Mouse (Mus musculus) testis, adult 2 months (tissue): Measurements from ENCODE around the gene E030018B13Rik. TPM values are rescaled to one million over a fixed set of nuclear protein-coding genes. Genes with fewer than 3 reads are reported as not detected.

Source experiments
- H3K27ac ChIP-seq: fragments of 200-500 bp; 2 replicates; pipeline ENCODE4 v1.5.1; 2012; ENCODE audit warnings: low read depth, low read length; ENCODE audit not compliant: control insufficient read depth, insufficient read depth
- H3K27me3 ChIP-seq: fragments of 200-500 bp; 2 replicates; pipeline ENCODE4 v1.6.1; 2012; ENCODE audit warnings: mild to moderate bottlenecking, low read length, moderate library complexity; ENCODE audit not compliant: control insufficient read depth, insufficient read depth
- H3K36me3 ChIP-seq: fragments of 200-500 bp; 2 replicates; pipeline ENCODE4 v1.6.1; 2012; ENCODE audit warnings: mild to moderate bottlenecking, low read length; ENCODE audit not compliant: control insufficient read depth, insufficient read depth
- H3K4me1 ChIP-seq: fragments of 200-500 bp; 2 replicates; pipeline ENCODE4 v1.6.1; 2012; ENCODE audit warnings: low read length; ENCODE audit not compliant: control insufficient read depth, insufficient read depth
- H3K4me3 ChIP-seq: fragments of 200-500 bp; 2 replicates; pipeline ENCODE4 v1.5.1; 2012; ENCODE audit warnings: low read depth, mild to moderate bottlenecking, low read length, moderate library complexity, mixed read lengths; ENCODE audit not compliant: control insufficient read depth
- CTCF ChIP-seq: fragments of 200-500 bp; IDR thresholded peaks from 2 replicates; pipeline ENCODE4 v1.5.1; 2012; ENCODE audit warnings: low read depth, mild to moderate bottlenecking, inconsistent platforms, low read length, moderate library complexity; ENCODE audit not compliant: control insufficient read depth, insufficient read depth, insufficient replicate concordance
- POLR2A ChIP-seq: fragments of 200-500 bp; IDR thresholded peaks from 2 replicates; pipeline ENCODE4 v1.6.1; 2012; ENCODE audit warnings: low read depth, mild to moderate bottlenecking, inconsistent platforms, low read length, moderate library complexity; ENCODE audit not compliant: control insufficient read depth
- polyA plus RNA-seq: library from polyadenylated mRNA; depleted of rRNA; stranded (reverse); fragments of >200 nt; gene quantifications from 2 replicates; pipeline ENCODE4 v1.2.3, GENCODE M21; 2012

The E030018B13Rik gene
- polyA plus RNA-seq, 1 experiment: not detected

GRCm38 (mm10) chr7:63907778-63908495 is 8.7 kb upstream of the E030018B13Rik start:
- Histone ChIP-seq H3K27ac (no peak overlapping the region), H3K4me3 (no peak overlapping the region), H3K27me3 (no peaks in the 10 kb centered on the region), H3K4me1 (peaks cover 8% of the 10 kb centered on the region), H3K36me3 (no peaks in the 10 kb centered on the region)
- TF ChIP-seq CTCF: no peak
- TF ChIP-seq POLR2A: no peak

GRCm38 (mm10) chr7:63908496-63909285 is 8.0 kb upstream of the E030018B13Rik start:
- Histone ChIP-seq H3K4me1 (peaks cover 13% of the 10 kb centered on the region), H3K27ac (no peak overlapping the region), H3K4me3 (no peak overlapping the region), H3K27me3 (no peaks in the 10 kb centered on the region), H3K36me3 (no peaks in the 10 kb centered on the region)
- TF ChIP-seq POLR2A (no peak), CTCF (no peak)

DNA sequence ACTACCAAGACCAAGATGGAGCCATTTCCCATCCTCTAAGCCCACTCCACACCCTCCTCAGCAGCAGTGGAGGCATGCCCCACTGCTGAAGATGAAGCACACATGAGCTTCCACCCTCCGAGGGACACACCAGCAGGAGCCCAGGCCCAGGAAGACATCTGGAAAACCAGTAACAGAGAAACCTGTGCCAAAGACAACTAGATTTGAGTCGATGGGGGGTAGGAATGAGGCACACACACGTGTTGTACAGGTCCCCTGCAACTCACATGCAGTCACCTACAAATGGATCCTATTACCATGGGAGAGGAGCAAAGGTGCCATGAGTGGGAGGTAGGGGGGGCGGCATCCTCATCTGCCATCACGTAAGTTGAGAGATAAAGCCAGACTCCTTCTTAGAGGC is 6.4 kb upstream of the E030018B13Rik start:
- Histone ChIP-seq H3K4me3 (no peak overlapping the region), H3K27ac (no peak overlapping the region), H3K27me3 (no peaks in the 10 kb centered on the region), H3K36me3 (no peaks in the 10 kb centered on the region), H3K4me1 (peaks cover 14% of the 10 kb centered on the region)
- no peak for TF ChIP-seq CTCF
- TF ChIP-seq POLR2A: no peak

GRCm38 (mm10) chr7:63910912-63911311 is 5.7 kb upstream of the E030018B13Rik start:
- Histone ChIP-seq H3K4me1 (peaks cover 14% of the 10 kb centered on the region), H3K4me3 (no peak overlapping the region), H3K27me3 (no peaks in the 10 kb centered on the region), H3K36me3 (no peaks in the 10 kb centered on the region), H3K27ac (peak overlapping the region; percentile 78)
- no peak for TF ChIP-seq POLR2A
- no peak for TF ChIP-seq CTCF

GRCm38 (mm10) chr7:63911383-63912233 is 5.0 kb upstream of the E030018B13Rik start:
- Histone ChIP-seq H3K36me3 (no peaks in the 10 kb centered on the region), H3K4me3 (no peak overlapping the region), H3K27me3 (no peaks in the 10 kb centered on the region), H3K4me1 (peaks cover 14% of the 10 kb centered on the region), H3K27ac (peak overlapping the region; percentile 78)
- TF ChIP-seq POLR2A (no peak), CTCF (no peak)

DNA sequence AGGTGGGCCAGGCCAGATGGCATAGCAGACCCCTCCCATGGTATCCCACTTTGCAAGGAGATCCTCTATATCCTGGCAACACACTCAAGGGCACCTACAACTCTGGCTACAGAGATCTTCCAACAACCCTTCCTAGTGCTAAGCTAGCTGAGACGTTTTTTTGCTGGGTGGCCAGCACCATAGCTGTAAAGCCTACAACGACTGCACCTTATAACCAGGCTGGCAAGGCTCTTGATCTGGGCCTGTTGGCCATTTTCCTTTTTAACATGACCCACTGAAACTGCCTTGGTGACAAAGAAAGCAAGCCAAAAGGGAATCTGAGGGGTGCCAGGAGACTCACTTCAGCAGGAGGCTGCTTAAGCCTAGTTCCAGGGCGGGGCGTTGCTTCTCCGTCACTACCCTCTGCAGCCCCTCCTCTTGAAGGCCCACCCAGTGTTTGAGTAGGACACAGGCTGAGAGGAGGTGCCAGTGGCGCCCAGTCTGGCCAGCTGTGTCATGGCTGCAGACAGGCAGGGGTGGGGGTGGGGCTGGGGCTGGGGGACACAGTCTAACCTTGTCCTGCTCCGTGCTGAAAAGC is 4.3 kb upstream of the E030018B13Rik start:
- H3K27ac ChIP-seq: peak overlapping the region; percentile 78
- H3K4me3 ChIP-seq: no peak overlapping the region
- H3K36me3 ChIP-seq: no peaks in the 10 kb centered on the region
- peaks cover 14% of the 10 kb centered on the region for H3K4me1 ChIP-seq
- no peak for TF ChIP-seq POLR2A
- no peak for TF ChIP-seq CTCF
- no peaks in the 10 kb centered on the region for H3K27me3 ChIP-seq
